Mouse (Mus musculus) small intestine, adult 2 months (tissue): ENCODE results near the gene Pdgfa. TPM values are rescaled to one million over a fixed set of nuclear protein-coding genes. Genes with fewer than 3 reads are reported as not detected.

Source experiments
- H3K27ac ChIP-seq: fragments of 200-500 bp; 2 replicates; pipeline ENCODE4 v1.5.1; 2012; ENCODE audit warnings: low read depth, low read length, control low read depth, inconsistent platforms; ENCODE audit not compliant: insufficient read depth
- H3K27me3 ChIP-seq: fragments of 200-500 bp; 2 replicates; pipeline ENCODE4 v1.6.1; 2012; ENCODE audit warnings: mild to moderate bottlenecking, moderate library complexity, low read length, inconsistent platforms; ENCODE audit not compliant: control insufficient read depth, insufficient read depth
- H3K36me3 ChIP-seq: fragments of 200-500 bp; 2 replicates; pipeline ENCODE4 v1.6.1; 2012; ENCODE audit warnings: mild to moderate bottlenecking, low read length, control low read depth, inconsistent platforms; ENCODE audit not compliant: control insufficient read depth, insufficient read depth
- H3K4me1 ChIP-seq: fragments of 200-500 bp; 2 replicates; pipeline ENCODE4 v1.6.1; 2012; ENCODE audit warnings: low read length, inconsistent platforms, mixed read lengths; ENCODE audit not compliant: control insufficient read depth, insufficient read depth, insufficient read length
- H3K4me3 ChIP-seq: fragments of 200-500 bp; 2 replicates; pipeline ENCODE4 v1.5.1; 2012; ENCODE audit warnings: low read depth, mild to moderate bottlenecking, control low read depth, inconsistent platforms, low read length, moderate library complexity
- CTCF ChIP-seq: fragments of 200-500 bp; IDR thresholded peaks from 2 replicates; pipeline ENCODE4 v1.5.1; 2012; ENCODE audit warnings: low read depth, mild to moderate bottlenecking, control low read depth, inconsistent platforms, low read length, moderate library complexity, mixed read lengths; ENCODE audit not compliant: insufficient replicate concordance, insufficient read length; ENCODE audit errors: extremely low read depth
- POLR2A ChIP-seq: fragments of 200-500 bp; IDR thresholded peaks from 2 replicates; pipeline ENCODE4 v1.6.1; 2012; ENCODE audit warnings: low read depth, mild to moderate bottlenecking, control low read depth, inconsistent platforms, low read length, moderate library complexity
- WGBS: fragments of 180-500 bp; shearing (Covaris S2); methylation state at CpG from one replicate; pipeline ENCODE4 v1.1.7; 2018; 5-methylcytosine and 5-hydroxymethylcytosine counted together
- polyA plus RNA-seq: library from polyadenylated mRNA; depleted of rRNA; stranded (reverse); fragments of >200 nt; gene quantifications from 2 replicates; pipeline ENCODE4 v1.2.3, GENCODE M21; 2012

Pdgfa gene
- polyA plus RNA-seq, 1 experiment = 74.2 TPM

DNA sequence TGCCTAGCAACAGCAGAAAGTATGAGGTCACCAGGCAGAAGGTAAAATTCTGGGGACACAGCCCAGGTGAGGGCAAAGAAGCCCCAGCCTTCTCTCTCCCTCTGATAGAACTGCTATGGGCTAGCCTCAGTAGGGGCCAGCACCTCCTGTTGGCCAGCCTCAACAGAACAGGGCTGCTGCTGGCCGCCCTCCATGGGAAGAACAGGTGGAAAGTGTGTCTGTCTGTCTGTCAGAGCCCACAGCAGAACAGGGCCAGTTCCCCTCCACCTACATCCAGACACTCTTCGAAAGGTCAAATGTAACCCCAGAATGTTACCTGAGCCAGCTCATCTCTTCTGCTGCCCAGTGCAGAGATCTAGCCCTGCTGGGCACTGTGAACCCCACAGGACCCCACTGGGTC lies 45.9 kb downstream of the Pdgfa start:
- Histone ChIP-seq H3K4me3 (no peak overlapping the region), H3K27ac (no peak overlapping the region), H3K4me1 (peaks cover 15% of the 10 kb centered on the region), H3K27me3 (no peaks in the 10 kb centered on the region), H3K36me3 (no peaks in the 10 kb centered on the region)
- WGBS = 93% methylated on average over 2 of the region's 2 CpGs
- no peak for TF ChIP-seq CTCF
- TF ChIP-seq POLR2A = no peak

DNA sequence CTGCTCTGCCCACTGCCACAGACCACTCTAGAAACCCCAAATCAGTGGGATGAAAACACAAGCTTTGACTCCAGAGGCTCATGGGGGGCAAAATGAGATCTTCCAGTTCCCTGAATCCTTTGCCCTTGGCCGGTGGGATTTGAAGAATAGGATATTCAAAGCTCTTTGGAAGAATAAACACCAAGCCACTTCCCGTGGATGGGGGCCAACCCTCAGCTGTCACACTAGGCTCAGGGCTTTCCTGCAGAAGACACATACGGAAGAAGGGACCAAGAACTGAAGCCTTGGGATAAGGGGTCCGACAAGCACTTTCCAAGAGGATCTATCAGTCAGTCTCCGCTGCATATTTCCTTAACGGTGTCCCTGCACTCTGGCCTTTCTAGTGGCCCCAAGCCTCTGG lies 48.0 kb downstream of the Pdgfa start:
- Histone ChIP-seq H3K4me3 (no peak overlapping the region), H3K36me3 (no peaks in the 10 kb centered on the region), H3K27me3 (no peaks in the 10 kb centered on the region), H3K27ac (no peak overlapping the region), H3K4me1 (peaks cover 15% of the 10 kb centered on the region)
- 80% methylated on average over 6 of the region's 6 CpGs for WGBS
- TF ChIP-seq POLR2A = no peak

DNA sequence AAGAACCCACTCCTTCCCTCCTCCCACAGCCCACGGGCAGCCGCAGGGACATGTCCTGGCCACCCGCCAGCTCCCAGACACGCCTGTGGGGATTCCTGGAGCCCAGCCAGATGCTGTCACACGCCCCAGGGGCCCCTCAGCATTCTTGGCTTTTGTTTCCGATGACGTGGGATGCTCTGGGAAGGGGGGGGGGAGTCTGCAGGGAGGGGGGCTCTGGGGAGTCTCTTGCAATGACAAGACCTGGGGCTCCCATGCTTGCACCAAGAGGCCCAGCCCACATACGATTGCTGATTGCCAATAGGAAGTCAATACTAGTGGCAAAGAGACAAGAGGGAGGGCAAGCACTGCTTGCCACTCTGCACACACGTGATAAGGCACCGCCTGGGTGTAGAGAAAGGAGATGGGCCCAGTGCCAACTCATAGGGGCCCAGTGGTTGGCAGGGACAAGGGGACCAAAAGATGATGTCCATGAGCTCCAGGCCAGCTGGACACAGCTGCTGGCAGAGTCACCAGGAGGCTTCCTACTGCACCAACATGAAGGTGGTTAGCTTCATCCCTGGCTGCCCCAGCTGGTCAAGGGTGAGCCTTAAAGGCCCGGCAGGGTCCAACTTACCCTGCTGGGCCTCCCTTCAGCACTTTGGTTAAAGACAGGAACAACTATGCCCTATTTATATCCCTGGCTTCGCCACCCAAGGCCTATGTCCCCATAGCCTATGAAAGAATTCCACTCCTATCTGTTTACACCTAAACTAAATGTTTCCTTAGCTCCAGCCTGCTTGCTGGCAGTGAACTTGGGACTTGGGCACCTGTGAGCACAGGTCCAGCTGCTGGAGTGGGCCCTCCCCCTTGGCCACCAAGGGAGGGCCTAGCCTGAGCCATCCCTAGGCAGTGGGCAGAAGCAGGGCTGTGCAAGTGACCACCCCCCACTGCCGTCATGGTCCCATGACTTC lies 48.9 kb downstream of the Pdgfa start:
- Histone ChIP-seq H3K4me1 (peaks cover 15% of the 10 kb centered on the region), H3K27ac (no peak overlapping the region), H3K4me3 (no peak overlapping the region), H3K36me3 (no peaks in the 10 kb centered on the region), H3K27me3 (no peaks in the 10 kb centered on the region)
- 16% methylated on average over 13 of the region's 13 CpGs for WGBS
- TF ChIP-seq CTCF = no peak
- no peak for TF ChIP-seq POLR2A

DNA sequence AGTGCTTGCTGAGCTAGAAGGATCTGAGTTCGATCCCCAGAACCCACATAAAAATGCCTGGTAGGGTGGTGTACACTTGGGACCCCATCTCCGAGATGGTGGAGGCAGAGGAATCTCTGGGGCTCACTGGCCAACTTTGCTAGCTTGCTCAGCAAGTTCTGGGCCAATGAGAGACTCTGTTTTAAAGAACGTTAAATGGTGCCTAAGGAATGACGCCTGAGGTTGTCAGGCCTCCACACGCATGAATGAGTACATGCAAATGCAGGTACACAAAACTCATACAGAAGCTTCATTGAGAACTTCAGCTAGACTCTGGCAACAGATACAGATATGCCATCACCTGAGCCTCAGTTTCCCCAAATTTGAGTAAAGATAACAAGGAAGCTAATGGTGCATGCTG lies 49.7 kb downstream of the Pdgfa start:
- no peak for TF ChIP-seq CTCF
- TF ChIP-seq POLR2A = no peak
- Histone ChIP-seq H3K4me3 (no peak overlapping the region), H3K36me3 (no peaks in the 10 kb centered on the region), H3K27ac (no peak overlapping the region), H3K4me1 (peaks cover 15% of the 10 kb centered on the region), H3K27me3 (no peaks in the 10 kb centered on the region)
- 82% methylated on average over 5 of the region's 5 CpGs for WGBS

DNA sequence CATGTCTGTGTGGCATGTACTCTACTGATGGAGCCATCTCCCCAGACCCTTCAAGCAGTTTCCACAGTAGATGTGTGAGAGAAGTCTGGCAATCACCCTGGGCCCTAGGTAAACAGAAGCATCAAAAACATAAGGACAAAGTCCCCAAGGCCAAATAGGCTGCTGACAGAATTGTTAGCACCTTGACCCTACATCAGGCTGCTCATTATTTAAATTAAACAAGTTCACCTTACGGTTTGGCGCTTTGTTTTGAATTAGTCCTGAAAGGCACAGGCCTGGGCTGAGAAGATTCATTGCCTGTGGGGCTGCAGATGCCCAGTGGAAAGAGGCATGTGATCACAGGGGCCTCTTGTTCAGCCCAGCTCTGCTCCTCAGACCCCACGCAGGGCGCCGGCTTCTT lies 50.2 kb downstream of the Pdgfa start:
- 84% methylated on average over 5 of the region's 5 CpGs for WGBS
- peaks cover 15% of the 10 kb centered on the region for H3K4me1 ChIP-seq
- no peak overlapping the region for H3K4me3 ChIP-seq
- TF ChIP-seq CTCF = no peak
- TF ChIP-seq POLR2A = no peak
- H3K27ac ChIP-seq = no peak overlapping the region
- no peaks in the 10 kb centered on the region for H3K27me3 ChIP-seq
- H3K36me3 ChIP-seq = no peaks in the 10 kb centered on the region

DNA sequence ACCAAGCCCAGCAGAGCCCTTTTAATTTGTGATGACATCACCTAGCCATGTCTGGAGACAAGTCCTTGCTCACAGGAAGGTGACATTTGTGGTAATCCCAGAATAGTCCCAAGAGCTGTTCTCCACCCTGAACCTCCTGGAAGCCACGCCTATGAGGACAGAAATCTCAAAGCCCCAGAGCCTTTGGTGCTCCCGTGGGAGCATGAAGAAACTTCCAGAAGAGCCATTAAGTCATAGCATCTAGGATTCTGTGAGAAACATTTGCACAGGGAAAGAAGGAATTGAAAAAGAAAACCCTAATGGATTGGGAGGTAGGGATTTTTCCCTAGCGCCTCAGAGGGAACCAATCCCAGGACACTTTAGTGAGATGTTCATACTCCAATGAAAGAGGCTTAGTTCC lies 52.2 kb downstream of the Pdgfa start:
- no peaks in the 10 kb centered on the region for H3K36me3 ChIP-seq
- TF ChIP-seq CTCF (no peak), POLR2A (no peak)
- 81% methylated on average over 3 of the region's 3 CpGs for WGBS
- no peak overlapping the region for H3K4me3 ChIP-seq
- H3K4me1 ChIP-seq = peaks cover 15% of the 10 kb centered on the region
- H3K27ac ChIP-seq = no peak overlapping the region
- H3K27me3 ChIP-seq = no peaks in the 10 kb centered on the region

DNA sequence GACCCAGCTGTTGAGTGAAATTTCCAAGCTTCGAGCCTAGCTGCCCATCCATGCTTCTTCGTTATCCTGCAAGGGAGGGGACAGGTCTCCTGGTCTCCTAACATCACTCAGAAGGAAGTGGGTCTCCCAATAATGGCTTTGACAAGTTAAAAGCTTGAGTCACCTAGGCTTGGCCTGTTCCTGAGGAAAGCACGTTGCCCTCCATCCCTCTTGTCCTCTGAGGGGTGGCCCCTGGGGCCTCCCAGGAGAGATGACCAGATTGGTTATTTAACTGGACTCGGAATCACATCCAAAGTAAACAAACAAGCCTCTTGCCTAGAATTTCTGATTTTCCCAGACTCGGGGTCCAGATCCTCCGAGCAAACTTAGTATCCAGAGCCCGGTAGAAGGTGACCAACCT lies 52.6 kb downstream of the Pdgfa start:
- Histone ChIP-seq H3K27me3 (no peaks in the 10 kb centered on the region), H3K4me1 (peaks cover 15% of the 10 kb centered on the region), H3K36me3 (no peaks in the 10 kb centered on the region), H3K4me3 (no peak overlapping the region), H3K27ac (no peak overlapping the region)
- WGBS = 78% methylated on average over 7 of the region's 7 CpGs
- TF ChIP-seq CTCF (no peak), POLR2A (no peak)
